15 mouse cellular contexts compared by ENCODE assay signal in genomic region chr7:28818436-28818835, GRCm38 (mm10). TPM values are rescaled to one million over a fixed set of nuclear protein-coding genes. Genes with fewer than 3 reads are reported as not detected.
DNase-seq lines count a peak whose midpoint lies in the region; ATAC-seq and TF ChIP-seq lines count a peak whose summit lies in the region.
"Had no signal": no experiment of that assay in that cellular context is flagged by ENCODE, and none has a peak within 500 bp of the region (broad histone marks: within the 10 kb centered on the region; RNA-seq: fewer than 3 reads in every experiment).

No protein-coding gene starts in this region.

- H3K27ac ChIP-seq in heart, postnatal 0 days (ENCODE audit: low read depth) = 0 out of 2 replicates have a peak overlapping the region, but pooled peaks have one; percentile 39
- no peak overlapping the region; the same call in 1 of the 2 replicates for H3K27ac ChIP-seq in heart, embryonic 12.5 days (ENCODE audit: poor library complexity, severe bottlenecking)
- peak overlapping the region; percentile 54 for H3K27ac ChIP-seq in liver, embryonic 12.5 days
- no peak overlapping the region for H3K27ac ChIP-seq in liver, postnatal 0 days (ENCODE audit: low read depth)
- H3K27ac ChIP-seq in embryonic facial prominence, embryonic 10.5 days (replicated peaks) = no peak overlapping the region
- H3K27ac ChIP-seq: midbrain, embryonic 12.5 days had no signal

- no peak overlapping the region for H3K4me2 ChIP-seq in heart, postnatal 0 days (ENCODE audit: low read depth, low read length)
- no peak overlapping the region for H3K4me2 ChIP-seq in heart, embryonic 12.5 days
- H3K4me2 ChIP-seq in liver, embryonic 12.5 days = peak overlapping the region; percentile 34; the same call in 1 of the 2 replicates
- H3K4me2 ChIP-seq in liver, postnatal 0 days (ENCODE audit: low read depth, low read length) = no peak overlapping the region
- H3K4me2 ChIP-seq: midbrain, embryonic 12.5 days had no signal

- DNase-seq in heart, postnatal 0 days (ENCODE audit: low spot score) = no peak
- DNase-seq in liver, postnatal 0 days = no peak
- DNase-seq in embryonic facial prominence, embryonic 10.5 days (ENCODE audit: low spot score) = no peak
- no peak for DNase-seq in adrenal gland, adult 2 months
- DNase-seq: forebrain, postnatal 0 days; left cerebral cortex, postnatal 4 days; right cerebral cortex, postnatal 25 days had no signal

- H3K27me3 ChIP-seq in heart, postnatal 0 days (ENCODE audit: control insufficient read depth, insufficient read depth, low read length) = no peaks in the 10 kb centered on the region
- H3K27me3 ChIP-seq in heart, embryonic 12.5 days (replicated peaks) = no peaks in the 10 kb centered on the region
- H3K27me3 ChIP-seq in liver, embryonic 12.5 days (replicated peaks) = no peaks in the 10 kb centered on the region
- no peaks in the 10 kb centered on the region for H3K27me3 ChIP-seq in liver, postnatal 0 days (ENCODE audit: insufficient read depth, low read length)
- H3K27me3 ChIP-seq in E14TG2a.4 (ENCODE audit: insufficient read depth, low read length) = no peaks in the 10 kb centered on the region
- no peaks in the 10 kb centered on the region for H3K27me3 ChIP-seq in embryonic facial prominence, embryonic 10.5 days (replicated peaks; ENCODE audit: low read depth, poor library complexity, severe bottlenecking)
- H3K27me3 ChIP-seq: intestine, embryonic 15.5 days; midbrain, embryonic 12.5 days had no signal

- H3K4me1 ChIP-seq in heart, postnatal 0 days (ENCODE audit: control insufficient read depth, insufficient read depth) = peaks cover 17% of the 10 kb centered on the region
- H3K4me1 ChIP-seq in heart, embryonic 12.5 days (replicated peaks) = peaks cover 78% of the 10 kb centered on the region
- peaks cover 92% of the 10 kb centered on the region for H3K4me1 ChIP-seq in liver, embryonic 12.5 days
- H3K4me1 ChIP-seq in liver, postnatal 0 days (ENCODE audit: insufficient read depth) = peaks cover 42% of the 10 kb centered on the region
- peaks cover 97% of the 10 kb centered on the region for H3K4me1 ChIP-seq in E14TG2a.4 (replicated peaks; ENCODE audit: low read depth, low read length)
- H3K4me1 ChIP-seq in embryonic facial prominence, embryonic 10.5 days = peaks cover 74% of the 10 kb centered on the region

- 81% methylated on average over 18 of the region's 18 CpGs for WGBS in heart, postnatal 0 days
- WGBS in heart, embryonic 12.5 days = 91% methylated on average over 18 of the region's 18 CpGs
- WGBS in liver, embryonic 12.5 days (ENCODE audit: insufficient replicate concordance) = 89% methylated on average over 18 of the region's 18 CpGs
- 83% methylated on average over 18 of the region's 18 CpGs for WGBS in liver, postnatal 0 days (ENCODE audit: insufficient replicate concordance)
- 88% methylated on average over 18 of the region's 18 CpGs for WGBS in embryonic facial prominence, embryonic 10.5 days

- no peak for TF ChIP-seq EP300 in heart, postnatal 0 days (IDR thresholded peaks at IDR 0.05; ENCODE audit: low read depth)
- TF ChIP-seq EP300 in liver, postnatal 0 days (IDR thresholded peaks at IDR 0.05; ENCODE audit: low read depth) = no peak

- no peaks in the 10 kb centered on the region for H3K9me3 ChIP-seq in heart, postnatal 0 days (replicated peaks; ENCODE audit: control insufficient read depth, low read length)
- H3K9me3 ChIP-seq in heart, embryonic 12.5 days (replicated peaks) = no peaks in the 10 kb centered on the region
- H3K9me3 ChIP-seq in liver, embryonic 12.5 days (replicated peaks) = no peaks in the 10 kb centered on the region
- H3K9me3 ChIP-seq in liver, postnatal 0 days (ENCODE audit: low read length) = no peaks in the 10 kb centered on the region
- H3K9me3 ChIP-seq in E14TG2a.4 (ENCODE audit: low read length) = no peaks in the 10 kb centered on the region
- no peaks in the 10 kb centered on the region for H3K9me3 ChIP-seq in embryonic facial prominence, embryonic 10.5 days
- H3K9me3 ChIP-seq: intestine, embryonic 15.5 days; midbrain, embryonic 12.5 days had no signal

- peaks cover 96% of the 10 kb centered on the region for H3K36me3 ChIP-seq in heart, postnatal 0 days (replicated peaks; ENCODE audit: control insufficient read depth, insufficient read depth, low read length)
- H3K36me3 ChIP-seq in heart, embryonic 12.5 days = peaks cover 94% of the 10 kb centered on the region
- peaks cover 97% of the 10 kb centered on the region for H3K36me3 ChIP-seq in liver, embryonic 12.5 days
- H3K36me3 ChIP-seq in liver, postnatal 0 days (replicated peaks; ENCODE audit: insufficient read depth, low read length) = peaks cover 95% of the 10 kb centered on the region
- peaks cover 99% of the 10 kb centered on the region for H3K36me3 ChIP-seq in E14TG2a.4 (ENCODE audit: insufficient read depth, low read length)
- H3K36me3 ChIP-seq in embryonic facial prominence, embryonic 10.5 days (replicated peaks) = peaks cover 100% of the 10 kb centered on the region

- ATAC-seq in heart, postnatal 0 days (ENCODE audit: insufficient read depth, low read depth) = no peak
- no peak for ATAC-seq in heart, embryonic 12.5 days (ENCODE audit: insufficient number of reproducible peaks, low FRiP score)
- no peak for ATAC-seq in liver, embryonic 12.5 days
- no peak for ATAC-seq in liver, postnatal 0 days
- ATAC-seq: forebrain, postnatal 0 days; intestine, embryonic 15.5 days had no signal

- H3K4me3 ChIP-seq in heart, postnatal 0 days (ENCODE audit: low read depth, low read length) = no peak overlapping the region
- no peak overlapping the region for H3K4me3 ChIP-seq in heart, embryonic 12.5 days
- H3K4me3 ChIP-seq in liver, embryonic 12.5 days = no peak overlapping the region
- no peak overlapping the region for H3K4me3 ChIP-seq in liver, postnatal 0 days (ENCODE audit: low read depth, low read length)
- H3K4me3 ChIP-seq in E14TG2a.4 (replicated peaks; ENCODE audit: low read length) = peak overlapping the region; percentile 58
- peak overlapping the region; percentile 25; the same call in 1 of the 2 replicates for H3K4me3 ChIP-seq in embryonic facial prominence, embryonic 10.5 days
- H3K4me3 ChIP-seq: erythroblast, embryonic 14.5 days; intestine, embryonic 15.5 days; midbrain, embryonic 12.5 days had no signal

- H3K9ac ChIP-seq in heart, postnatal 0 days (replicated peaks; ENCODE audit: low read depth, low read length) = no peak overlapping the region
- H3K9ac ChIP-seq in heart, embryonic 12.5 days = no peak overlapping the region
- 0 out of 2 replicates have a peak overlapping the region, but pooled peaks have one; percentile 4 for H3K9ac ChIP-seq in liver, embryonic 12.5 days
- H3K9ac ChIP-seq in liver, postnatal 0 days (replicated peaks) = no peak overlapping the region
- H3K9ac ChIP-seq: forebrain, postnatal 0 days; intestine, embryonic 15.5 days; midbrain, embryonic 12.5 days had no signal

- TF ChIP-seq CTCF in heart, postnatal 0 days (IDR thresholded peaks at IDR 0.05; ENCODE audit: low read depth) = no peak
- TF ChIP-seq CTCF in liver, postnatal 0 days (IDR thresholded peaks at IDR 0.05; ENCODE audit: low read depth) = no peak
- TF ChIP-seq CTCF in E14TG2a.4 (conservative IDR thresholded peaks at IDR 0.05; ENCODE audit: low read length) = no peak

RNA-seq across cellular contexts. Expression of gene Ech1, which starts 6.6 kb away (rescaled TPM):
- 483 and 823 TPM in 2 replicates for total RNA-seq in heart, postnatal 0 days (2014; rRNA removed; ENCODE audit: low replicate concordance)
- 806 and 928 TPM in 2 replicates for polyA plus RNA-seq in heart, postnatal 0 days (2015; fragmentation: Nextera tagmentation; extraction: Ambion mirVana)
- polyA plus RNA-seq in heart, embryonic 12.5 days (2016; fragmentation: Nextera tagmentation; extraction: Ambion mirVana) = 137 and 142 TPM in 2 replicates
- polyA plus RNA-seq in liver, embryonic 12.5 days (2016; fragmentation: Nextera tagmentation; extraction: Ambion mirVana) = 72.3 and 73.6 TPM in 2 replicates
- polyA plus RNA-seq in liver, postnatal 0 days (2015; fragmentation: Nextera tagmentation; extraction: Ambion mirVana) = 534 and 566 TPM in 2 replicates
- polyA plus RNA-seq in embryonic facial prominence, embryonic 10.5 days (2016; fragmentation: Nextera tagmentation; extraction: Ambion mirVana) = 75.8 and 81.7 TPM in 2 replicates
- total RNA-seq in adrenal gland, adult 2 months (2021) = 100 to 1,000 TPM; 520 to 711 TPM
- 486 and 560 TPM in 2 replicates for polyA plus RNA-seq in adrenal gland, adult 2 months (2012; rRNA removed)

RNA-seq across cellular contexts. Expression of gene Hnrnpl, which starts 10.1 kb away (rescaled TPM):
- 259 and 275 TPM in 2 replicates for total RNA-seq in heart, postnatal 0 days (2014; rRNA removed; ENCODE audit: low replicate concordance)
- polyA plus RNA-seq in heart, postnatal 0 days (2015; fragmentation: Nextera tagmentation; extraction: Ambion mirVana) = 149 and 171 TPM in 2 replicates
- polyA plus RNA-seq in heart, embryonic 12.5 days (2016; fragmentation: Nextera tagmentation; extraction: Ambion mirVana) = 218 and 232 TPM in 2 replicates
- polyA plus RNA-seq in liver, embryonic 12.5 days (2016; fragmentation: Nextera tagmentation; extraction: Ambion mirVana) = 186 and 188 TPM in 2 replicates
- polyA plus RNA-seq in liver, postnatal 0 days (2015; fragmentation: Nextera tagmentation; extraction: Ambion mirVana) = 82.0 and 88.6 TPM in 2 replicates
- 325 and 346 TPM in 2 replicates for polyA plus RNA-seq in embryonic facial prominence, embryonic 10.5 days (2016; fragmentation: Nextera tagmentation; extraction: Ambion mirVana)
- total RNA-seq in adrenal gland, adult 2 months (2021) = 100 to 1,000 TPM; 382 to 408 TPM
- polyA plus RNA-seq in adrenal gland, adult 2 months (2012; rRNA removed) = 119 and 120 TPM in 2 replicates

RNA-seq across cellular contexts. Expression of gene Lgals4, which starts 15.2 kb away (rescaled TPM):
- total RNA-seq in heart, postnatal 0 days (2014; rRNA removed; ENCODE audit: low replicate concordance) = 2.3 and 24.1 TPM in 2 replicates
- polyA plus RNA-seq in heart, postnatal 0 days (2015; fragmentation: Nextera tagmentation; extraction: Ambion mirVana) = 30.9 and 36.0 TPM in 2 replicates
- 4.2 and 4.4 TPM in 2 replicates for polyA plus RNA-seq in heart, embryonic 12.5 days (2016; fragmentation: Nextera tagmentation; extraction: Ambion mirVana)
- polyA plus RNA-seq in liver, embryonic 12.5 days (2016; fragmentation: Nextera tagmentation; extraction: Ambion mirVana) = 2.7 and 3.6 TPM in 2 replicates
- polyA plus RNA-seq in liver, postnatal 0 days (2015; fragmentation: Nextera tagmentation; extraction: Ambion mirVana) = 19.5 and 21.3 TPM in 2 replicates
- 4.4 and 4.9 TPM in 2 replicates for polyA plus RNA-seq in embryonic facial prominence, embryonic 10.5 days (2016; fragmentation: Nextera tagmentation; extraction: Ambion mirVana)
- total RNA-seq in adrenal gland, adult 2 months (2021) = 1 to 10 TPM; 7.4 to 9.4 TPM
- 20.5 and 22.4 TPM in 2 replicates for polyA plus RNA-seq in adrenal gland, adult 2 months (2012; rRNA removed)

RNA-seq across cellular contexts. Expression of gene Rinl, which starts 29.7 kb away (rescaled TPM):
- total RNA-seq in heart, postnatal 0 days (2014; rRNA removed; ENCODE audit: low replicate concordance) = 2.1 and 2.7 TPM in 2 replicates
- 2.3 and 2.4 TPM in 2 replicates for polyA plus RNA-seq in heart, postnatal 0 days (2015; fragmentation: Nextera tagmentation; extraction: Ambion mirVana)
- polyA plus RNA-seq in heart, embryonic 12.5 days (2016; fragmentation: Nextera tagmentation; extraction: Ambion mirVana) = 2.7 and 2.8 TPM in 2 replicates
- polyA plus RNA-seq in liver, embryonic 12.5 days (2016; fragmentation: Nextera tagmentation; extraction: Ambion mirVana) = 14.5 and 16.1 TPM in 2 replicates
- 7.2 and 7.6 TPM in 2 replicates for polyA plus RNA-seq in liver, postnatal 0 days (2015; fragmentation: Nextera tagmentation; extraction: Ambion mirVana)
- 2.2 and 2.8 TPM in 2 replicates for polyA plus RNA-seq in embryonic facial prominence, embryonic 10.5 days (2016; fragmentation: Nextera tagmentation; extraction: Ambion mirVana)
- total RNA-seq in adrenal gland, adult 2 months (2021) = 1 to 10 TPM; 2.9 to 3.7 TPM
- 3.0 and 4.1 TPM in 2 replicates for polyA plus RNA-seq in adrenal gland, adult 2 months (2012; rRNA removed)

RNA-seq across cellular contexts. Expression of gene Lgals7, which starts 45.2 kb away (rescaled TPM):
- 5.0 TPM in 1 of 2 replicates, not detected in the other for total RNA-seq in heart, postnatal 0 days (2014; rRNA removed; ENCODE audit: low replicate concordance)
- polyA plus RNA-seq in heart, postnatal 0 days (2015; fragmentation: Nextera tagmentation; extraction: Ambion mirVana) = 2.2 and 3.9 TPM in 2 replicates
- polyA plus RNA-seq in heart, embryonic 12.5 days (2016; fragmentation: Nextera tagmentation; extraction: Ambion mirVana) = 1.1 and 1.3 TPM in 2 replicates
- polyA plus RNA-seq in liver, embryonic 12.5 days (2016; fragmentation: Nextera tagmentation; extraction: Ambion mirVana) = 0.25 TPM in 1 of 2 replicates, not detected in the other
- 0.14 and 0.34 TPM in 2 replicates for polyA plus RNA-seq in liver, postnatal 0 days (2015; fragmentation: Nextera tagmentation; extraction: Ambion mirVana)
- polyA plus RNA-seq in embryonic facial prominence, embryonic 10.5 days (2016; fragmentation: Nextera tagmentation; extraction: Ambion mirVana) = 0.63 and 1.9 TPM in 2 replicates
- total RNA-seq in adrenal gland, adult 2 months (2021) = under 1 TPM; 0.69 to 0.81 TPM
- polyA plus RNA-seq in adrenal gland, adult 2 months (2012; rRNA removed) = 0.97 and 2.8 TPM in 2 replicates
- total RNA-seq: gastrocnemius, adult 8-10 months; hematopoietic stem cell, adult 5-6 weeks had no signal
- polyA plus RNA-seq: erythroblast, embryonic 14.5 days had no signal

Comparison
In these comparisons a context has a peak if more than half of its experiments do, and no peak if none do; other contexts are left out.
1. H3K27ac ChIP-seq: peak in heart, postnatal 0 days (single experiment) and liver, embryonic 12.5 days (single experiment); none in heart, embryonic 12.5 days (single experiment), liver, postnatal 0 days (single experiment) and embryonic facial prominence, embryonic 10.5 days (single experiment).
2. H3K4me3 ChIP-seq: peak in E14TG2a.4 (single experiment) and embryonic facial prominence, embryonic 10.5 days (single experiment); none in heart, postnatal 0 days (single experiment), heart, embryonic 12.5 days (single experiment), liver, embryonic 12.5 days (single experiment) and liver, postnatal 0 days (single experiment).